Mouse (Mus musculus): ENCODE measurements around the gene Strip1.

DNA sequence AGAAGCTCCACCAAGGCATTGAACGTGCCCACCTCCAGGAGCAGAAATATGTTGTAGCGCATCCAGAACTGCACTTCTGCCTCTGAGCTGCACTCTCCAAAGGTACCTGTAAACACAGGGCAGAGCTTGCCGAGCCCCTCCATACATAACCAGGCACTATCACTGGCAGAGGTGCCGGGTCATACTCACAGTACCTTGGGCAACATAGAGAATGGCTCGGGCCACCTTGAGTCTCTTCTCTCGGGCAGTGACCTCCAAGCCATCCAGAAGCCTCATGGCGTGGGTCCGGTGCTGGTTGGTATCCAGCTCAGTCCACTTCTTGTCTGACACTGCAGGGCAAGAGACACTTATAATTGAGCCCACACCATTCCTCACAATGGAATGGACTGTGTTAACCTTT, 4.7 kb downstream of the Strip1 start:
- TF ChIP-seq GATA1 (IDR thresholded peaks at IDR 0.05; ENCODE audit: low read length) = no peak
- no peak for TF ChIP-seq TAL1 (IDR thresholded peaks at IDR 0.05; ENCODE audit: low read length)

Measured in erythroblast, embryonic 14.5 days (primary cell).